Mouse (Mus musculus) c-Kit-positive CD71-positive TER-119-positive erythroid progenitor cells, embryonic 14.5 days (primary cell): ENCODE results near the gene Olfr718-ps1.

Experiments used
- DNase-seq: peaks from one replicate; pipeline ENCODE4 v3.0.0-alpha.2; 2013; ENCODE audit warnings: low spot score

Gene Olfr718-ps1

DNA sequence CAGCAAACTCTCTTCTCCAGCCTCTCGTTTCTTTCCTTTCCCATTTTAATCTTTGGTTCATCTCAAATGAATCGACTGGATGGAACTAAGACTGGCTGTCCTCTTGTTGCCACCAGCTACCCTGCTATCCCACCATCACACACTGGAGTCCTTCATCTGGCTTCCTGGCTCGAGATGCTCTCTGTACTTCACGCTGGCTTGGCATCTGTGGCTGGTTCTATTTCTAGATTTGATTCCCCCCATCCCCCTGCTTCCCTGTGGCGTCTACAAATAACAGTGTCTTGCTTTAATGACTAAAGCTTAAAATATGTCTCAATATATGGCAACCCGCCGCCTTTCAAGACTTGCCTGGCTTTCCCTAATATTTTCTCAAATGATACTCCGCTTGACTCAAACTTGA lies 19.5 kb downstream of the Olfr718-ps1 start:
- DNase-seq: no peak

DNA sequence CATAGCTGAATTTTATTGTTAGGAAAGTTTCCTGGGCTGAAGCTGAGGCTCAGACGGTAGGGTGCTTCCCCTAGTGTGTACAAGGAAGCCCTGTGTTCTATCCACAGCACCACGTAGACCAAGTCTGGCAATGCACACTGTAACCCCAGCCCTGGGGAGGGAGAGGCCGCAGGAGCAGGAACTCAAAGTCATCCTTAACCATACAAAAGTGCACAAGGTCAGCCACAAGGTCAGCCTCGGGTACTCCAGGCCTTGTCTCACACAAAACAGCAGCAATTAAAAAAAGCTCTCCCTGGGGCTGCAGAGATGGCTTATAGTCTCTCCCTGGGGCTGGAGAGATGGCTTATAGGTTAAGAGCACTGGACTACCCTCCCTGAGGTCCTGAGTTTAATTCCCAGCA lies 20.5 kb downstream of the Olfr718-ps1 start:
- no peak for DNase-seq

DNA sequence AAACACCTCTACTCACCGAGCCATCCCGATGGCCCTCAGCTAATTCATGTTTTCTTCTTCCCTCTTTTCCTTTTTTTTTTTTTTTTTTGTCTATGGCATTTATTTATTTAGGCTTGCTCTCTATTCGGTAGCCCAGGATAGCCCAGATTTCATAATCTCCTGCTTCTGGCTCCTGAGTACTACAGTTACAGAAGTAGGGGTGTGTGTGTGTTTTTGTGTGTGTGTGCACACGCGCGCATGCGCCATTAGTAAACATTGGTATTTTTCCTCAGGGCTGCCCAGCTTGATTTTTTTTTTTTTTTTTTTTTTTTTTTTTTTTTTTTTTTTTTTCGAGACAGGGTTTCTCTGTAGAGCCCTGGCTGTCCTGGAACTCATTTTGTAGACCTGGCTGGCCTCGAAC lies 21.3 kb downstream of the Olfr718-ps1 start:
- DNase-seq: no peak

DNA sequence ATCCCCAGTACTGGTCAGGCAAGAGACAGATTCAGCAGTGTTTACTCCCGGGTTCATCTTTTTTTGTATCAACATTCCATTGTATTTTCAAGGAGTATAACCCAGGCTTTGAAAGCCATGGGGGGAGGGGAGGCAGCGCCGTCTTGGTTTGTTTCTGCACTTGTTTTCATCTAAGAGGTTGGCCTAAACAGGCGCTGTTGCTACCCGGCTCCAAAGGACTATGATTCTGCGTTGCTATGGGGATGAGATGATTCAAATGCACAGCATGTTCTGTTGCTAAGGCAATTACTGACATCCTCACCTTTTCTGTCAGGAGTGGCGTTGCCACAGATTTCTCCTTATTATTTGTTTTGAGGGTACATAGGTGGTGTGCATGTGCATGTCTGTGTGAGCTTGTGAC lies 21.8 kb downstream of the Olfr718-ps1 start:
- DNase-seq: no peak

DNA sequence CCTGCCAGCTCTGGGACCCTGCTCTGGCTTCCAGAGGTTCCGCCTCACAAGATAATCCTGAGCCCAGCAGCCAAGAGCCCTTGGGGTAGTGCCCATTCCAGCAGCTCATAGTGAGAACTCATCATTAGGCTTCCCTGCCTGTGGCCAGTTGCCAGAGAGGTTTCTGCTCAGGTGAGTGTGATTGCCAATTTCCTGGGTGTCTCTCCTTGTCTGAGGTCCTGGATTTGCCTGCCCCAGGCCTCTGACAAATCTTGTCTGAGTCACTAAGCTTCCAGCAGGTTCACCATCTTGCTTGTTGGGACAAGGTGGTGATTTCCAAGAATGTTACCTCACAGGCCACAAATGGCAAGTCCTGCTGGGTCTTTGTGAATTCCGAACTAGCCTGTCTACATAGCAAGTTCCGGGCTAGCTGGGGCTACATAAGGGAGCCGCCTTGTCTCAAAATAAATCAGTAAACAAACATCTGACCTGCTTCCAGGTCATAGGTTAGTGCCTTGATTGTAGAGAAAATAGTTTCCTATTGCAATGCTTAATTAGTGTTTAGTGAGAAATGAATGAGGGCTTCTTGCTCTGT lies 22.5 kb downstream of the Olfr718-ps1 start:
- no peak for DNase-seq

DNA sequence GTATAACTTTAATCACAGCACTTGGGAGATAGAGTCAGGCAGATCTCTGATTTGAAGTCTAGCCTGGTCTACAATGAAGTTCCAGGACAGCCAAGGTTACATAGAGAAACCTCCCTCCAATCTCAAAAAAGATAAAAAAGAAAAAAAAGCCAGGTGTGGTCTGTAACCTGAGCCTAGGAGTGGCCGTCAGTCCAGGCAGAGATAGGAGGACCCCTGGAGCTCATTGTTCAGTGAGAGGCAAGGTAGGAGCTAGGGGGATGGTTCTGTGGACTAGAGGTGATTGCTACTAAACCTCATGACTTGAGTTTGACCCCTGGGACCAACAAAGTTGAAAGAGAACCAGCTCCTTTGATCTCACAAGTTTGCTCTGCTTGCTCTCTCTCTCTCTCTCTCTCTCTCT lies 24.7 kb downstream of the Olfr718-ps1 start:
- DNase-seq: no peak

DNA sequence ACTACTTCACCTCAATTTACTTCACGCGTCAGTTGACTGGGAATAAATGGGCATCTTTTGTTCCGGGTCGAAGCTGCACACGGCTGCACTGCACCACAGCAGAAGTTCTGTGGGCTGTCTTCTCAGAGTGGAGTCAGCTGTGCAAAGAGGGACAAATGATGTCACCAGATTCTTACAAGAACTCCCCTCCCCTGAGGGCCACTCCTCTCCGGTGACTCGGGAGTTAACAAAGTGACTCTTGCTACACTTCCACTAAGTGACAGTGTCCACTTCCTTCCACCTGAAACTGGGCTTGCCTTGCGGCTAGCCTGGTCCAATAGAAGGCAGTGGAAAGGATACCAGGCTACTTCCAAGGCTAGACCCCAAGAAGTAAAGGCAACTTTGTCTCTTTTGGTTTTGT lies 25.3 kb downstream of the Olfr718-ps1 start:
- DNase-seq: no peak

DNA sequence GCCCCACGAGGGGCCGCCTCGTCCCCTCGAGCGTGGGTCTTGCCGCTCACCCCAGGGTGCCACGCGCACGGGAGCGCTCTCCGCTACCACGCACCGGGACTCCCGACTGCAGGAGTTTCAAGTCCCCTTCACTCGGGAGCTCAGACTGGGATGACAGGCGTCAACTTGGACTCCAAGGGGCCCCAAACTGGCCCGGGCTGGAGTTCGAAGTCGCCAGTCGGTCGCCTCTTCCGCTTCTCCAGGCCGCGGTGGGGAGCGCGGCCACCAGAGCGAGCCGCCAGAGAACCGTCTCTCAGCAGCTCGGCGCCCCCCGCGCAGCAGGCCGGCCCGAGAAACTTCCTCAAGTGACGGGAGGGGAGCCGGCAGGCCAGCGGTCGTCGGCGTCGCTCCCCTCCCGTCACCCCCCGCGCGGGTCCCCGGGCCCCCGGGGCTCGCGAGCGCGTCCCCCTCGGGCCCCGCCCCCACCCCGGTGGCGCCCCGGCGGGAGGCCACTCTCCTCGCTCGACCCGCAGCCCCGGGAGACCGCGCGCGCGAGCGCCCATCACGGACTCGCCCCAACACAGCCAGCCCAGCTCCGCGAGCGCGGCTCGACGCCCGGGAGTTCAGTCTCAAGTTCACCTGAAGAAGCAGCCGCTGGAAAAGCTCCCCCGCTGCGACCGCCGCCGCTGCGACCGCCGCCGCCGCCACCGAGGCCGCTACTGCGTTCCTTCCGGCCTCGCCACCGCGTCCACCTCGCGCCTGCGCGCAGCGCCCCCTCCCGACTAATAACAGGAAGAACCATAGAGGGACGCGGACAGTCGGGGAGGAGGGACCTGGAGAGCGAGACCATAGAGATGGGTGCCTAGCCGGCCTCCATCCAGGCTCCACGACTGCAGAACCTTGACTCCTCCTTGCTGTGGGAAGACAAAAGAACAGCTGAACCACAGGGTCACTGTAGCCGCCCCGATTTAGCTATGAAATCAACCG lies 34.8 kb downstream of the Olfr718-ps1 start, which contains the start of gene Rnf216:
Gene Rnf216 (minus strand): TSS at position 714 of the 966 bp plus-strand sequence.
- peak; percentile 89 for DNase-seq

DNA sequence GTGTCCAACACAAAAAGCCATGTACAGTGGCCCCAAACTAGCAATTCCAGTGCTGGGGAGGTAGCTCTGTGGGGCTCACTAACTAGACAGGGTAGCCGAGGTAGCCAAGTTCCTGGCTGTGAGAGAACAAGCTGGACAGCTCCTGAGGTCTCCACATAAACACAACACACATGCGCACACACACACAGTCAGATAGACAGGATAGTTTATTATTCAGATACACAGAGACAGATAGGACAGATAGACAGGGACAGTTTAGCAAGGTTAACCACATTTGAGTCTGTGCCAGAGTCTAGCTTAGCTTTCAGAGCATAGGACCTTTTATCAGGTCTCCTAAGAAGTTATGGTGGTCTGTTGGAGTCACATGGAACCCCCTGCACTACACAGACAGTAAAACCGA lies 40.5 kb downstream of the Olfr718-ps1 start:
- DNase-seq: no peak

DNA sequence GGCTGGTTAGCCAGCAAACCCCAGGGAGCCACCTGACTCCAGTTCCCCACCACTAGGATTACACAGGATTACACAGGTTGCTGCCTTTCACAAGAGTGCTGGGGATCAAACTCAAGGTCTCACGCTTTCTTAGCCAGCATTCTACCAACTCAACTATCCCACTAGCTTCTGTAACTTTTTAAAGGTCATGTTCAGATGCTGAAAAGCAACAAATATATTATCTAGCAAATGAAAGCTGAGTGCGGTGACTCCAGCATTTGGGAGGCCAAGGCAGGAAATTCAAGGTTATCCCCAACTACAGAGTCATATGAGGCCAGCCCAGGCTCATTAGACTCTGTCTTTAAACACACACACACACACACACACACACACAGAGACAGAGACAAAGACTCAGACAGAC lies 44.1 kb downstream of the Olfr718-ps1 start:
- no peak for DNase-seq

DNA sequence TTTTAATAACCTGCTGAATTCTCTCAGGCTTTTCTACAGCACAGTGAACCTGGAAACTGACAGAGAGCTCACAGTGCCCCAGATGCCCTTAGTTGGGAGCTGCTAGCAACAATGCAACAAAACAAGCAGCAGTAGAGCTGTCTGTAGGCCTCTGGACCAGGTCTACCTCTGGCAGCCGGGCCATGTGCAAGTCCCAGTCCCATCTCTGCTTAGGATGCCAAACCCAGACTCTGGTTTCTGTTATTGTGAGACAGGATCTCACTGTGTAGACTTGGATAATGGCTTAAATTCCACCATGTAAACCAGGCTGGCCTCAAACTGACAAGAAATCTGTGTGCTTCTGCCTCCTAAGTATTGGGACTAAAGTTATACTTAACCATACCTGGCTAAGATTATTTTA lies 45.8 kb downstream of the Olfr718-ps1 start:
- DNase-seq: no peak

DNA sequence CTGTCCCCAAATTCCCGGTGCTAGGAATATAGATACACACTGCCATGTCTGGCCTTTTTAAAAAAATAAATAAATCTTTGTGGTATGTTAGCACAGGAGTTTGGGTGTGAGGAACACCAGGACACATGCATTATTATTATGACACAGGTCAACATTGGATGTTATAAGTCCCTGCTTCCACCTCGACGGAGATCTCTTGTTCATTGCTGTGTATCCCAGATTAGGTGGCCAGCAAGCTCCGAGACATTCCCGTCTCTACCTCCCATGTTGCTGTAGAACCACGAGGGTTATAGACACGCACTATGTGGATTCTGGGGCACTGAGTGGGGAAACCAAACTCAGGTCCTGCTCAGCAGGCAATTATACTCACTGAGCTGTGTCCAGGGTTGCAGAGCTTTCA lies 52.1 kb downstream of the Olfr718-ps1 start:
- DNase-seq: no peak

DNA sequence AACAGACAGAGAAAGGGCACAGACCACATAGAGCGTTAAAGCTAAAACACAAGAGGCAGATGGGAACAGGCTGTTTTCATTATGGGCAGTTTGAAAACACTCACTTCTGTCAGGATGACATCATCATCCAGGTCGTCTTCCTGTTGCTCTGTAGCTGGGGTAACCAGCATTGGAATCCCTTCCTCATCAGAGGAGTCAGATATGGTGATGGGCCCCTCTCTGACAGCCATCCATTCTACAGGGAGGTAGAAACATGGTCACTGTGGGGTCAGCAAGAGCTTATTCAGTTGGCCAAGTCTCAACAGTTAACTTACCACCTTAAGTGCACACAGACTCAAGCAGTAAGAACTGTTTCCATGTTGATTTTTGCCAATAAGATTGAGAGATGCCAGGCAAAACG lies 54.5 kb downstream of the Olfr718-ps1 start:
- no peak for DNase-seq

DNA sequence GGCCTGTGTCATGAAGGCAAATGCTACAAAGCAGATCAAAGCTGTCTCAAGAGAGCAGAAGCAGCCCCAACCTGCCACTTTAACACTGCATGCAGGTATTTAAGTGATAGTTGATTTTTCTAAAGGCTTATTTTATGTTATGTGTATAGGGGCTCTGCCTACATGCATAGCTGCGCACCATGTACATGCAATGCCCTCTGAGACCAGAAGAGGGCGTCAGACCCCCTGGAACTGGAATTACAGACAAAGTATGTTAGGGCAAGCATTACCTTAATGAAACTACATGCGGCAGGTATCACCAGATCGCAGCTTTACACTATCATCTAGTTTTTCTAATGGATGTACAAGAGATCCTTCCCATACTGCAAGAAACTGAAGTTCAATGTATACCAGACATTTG lies 62.5 kb downstream of the Olfr718-ps1 start:
- peak; percentile 51 for DNase-seq
